ENCODE assay signal across 8 mouse cellular contexts in genomic region chr4:101507571-101508422, GRCm38 (mm10). TPM values are rescaled to one million over a fixed set of nuclear protein-coding genes. Genes with fewer than 3 reads are reported as not detected.
A peak's percentile ranks its signal among the peaks of the same experiment; 100 is the strongest.
DNase-seq lines count a peak whose midpoint lies in the region; ATAC-seq and TF ChIP-seq lines count a peak whose summit lies in the region.

No protein-coding gene starts in this region.

- peak overlapping the region; percentile 20; the same call in 1 of the 2 replicates for H3K9ac ChIP-seq in ES-Bruce4 (ENCODE audit: low read depth, poor library complexity, severe bottlenecking)
- peak overlapping the region; percentile 48 for H3K9ac ChIP-seq in forebrain, embryonic 12.5 days
- H3K9ac ChIP-seq in liver, embryonic 16.5 days (ENCODE audit: low read depth, low read length) = no peak overlapping the region
- H3K9ac ChIP-seq in neural tube, embryonic 15.5 days (replicated peaks) = peak overlapping the region; percentile 55

- H3K4me1 ChIP-seq in ES-Bruce4 (ENCODE audit: control insufficient read depth, insufficient read depth, low read length) = peaks cover 3% of the 10 kb centered on the region
- peaks cover 18% of the 10 kb centered on the region for H3K4me1 ChIP-seq in forebrain, embryonic 12.5 days
- H3K4me1 ChIP-seq in hindbrain, embryonic 10.5 days (replicated peaks) = peaks cover 25% of the 10 kb centered on the region
- H3K4me1 ChIP-seq in liver, embryonic 16.5 days (ENCODE audit: control insufficient read depth, low read depth, low read length) = no peaks in the 10 kb centered on the region
- H3K4me1 ChIP-seq in neural tube, embryonic 15.5 days = peaks cover 23% of the 10 kb centered on the region

- no peaks in the 10 kb centered on the region for H3K27me3 ChIP-seq in ES-Bruce4 (ENCODE audit: control insufficient read depth, insufficient read depth, low read length, poor library complexity, severe bottlenecking)
- H3K27me3 ChIP-seq in forebrain, embryonic 12.5 days = peaks cover 26% of the 10 kb centered on the region
- peaks cover 23% of the 10 kb centered on the region for H3K27me3 ChIP-seq in hindbrain, embryonic 10.5 days (ENCODE audit: insufficient read depth, poor library complexity, severe bottlenecking)
- H3K27me3 ChIP-seq in liver, embryonic 16.5 days (ENCODE audit: control insufficient read depth, insufficient read depth, low read depth, low read length) = peaks cover 13% of the 10 kb centered on the region
- no peaks in the 10 kb centered on the region for H3K27me3 ChIP-seq in neural tube, embryonic 15.5 days (replicated peaks)

- no peaks in the 10 kb centered on the region for H3K36me3 ChIP-seq in ES-Bruce4 (ENCODE audit: control insufficient read depth, insufficient read depth, low read length, poor library complexity, severe bottlenecking)
- no peaks in the 10 kb centered on the region for H3K36me3 ChIP-seq in forebrain, embryonic 12.5 days (replicated peaks)
- no peaks in the 10 kb centered on the region for H3K36me3 ChIP-seq in hindbrain, embryonic 10.5 days
- no peaks in the 10 kb centered on the region for H3K36me3 ChIP-seq in liver, embryonic 16.5 days (ENCODE audit: control insufficient read depth, insufficient read depth)
- no peaks in the 10 kb centered on the region for H3K36me3 ChIP-seq in neural tube, embryonic 15.5 days

- ATAC-seq in cerebellum, adult (ENCODE audit: insufficient number of reproducible peaks, low FRiP score, low TSS enrichment) = peak; percentile 68
- ATAC-seq in forebrain, embryonic 12.5 days (ENCODE audit: low FRiP score) = peak; percentile 37; the same call in 1 of the 2 replicates
- no peak for ATAC-seq in liver, embryonic 16.5 days (ENCODE audit: low read depth)
- ATAC-seq in neural tube, embryonic 15.5 days (ENCODE audit: low FRiP score) = peak; percentile 75
- ATAC-seq in activated CD4-positive, CD25-positive, alpha-beta regulatory T cell, adult 4 months = no peak

- TF ChIP-seq POLR2A in ES-Bruce4 (IDR thresholded peaks at IDR 0.05; ENCODE audit: insufficient read depth, low read length) = peak; percentile 24

- H3K4me3 ChIP-seq in ES-Bruce4 (ENCODE audit: low read depth, low read length) = peak overlapping the region; percentile 70
- peak overlapping the region; percentile 50 for H3K4me3 ChIP-seq in forebrain, embryonic 12.5 days (replicated peaks)
- H3K4me3 ChIP-seq in hindbrain, embryonic 10.5 days = peak overlapping the region; percentile 57
- H3K4me3 ChIP-seq in layer of hippocampus, adult 2 months = peak overlapping the region; percentile 82
- H3K4me3 ChIP-seq in liver, embryonic 16.5 days (ENCODE audit: low read depth, low read length) = peak overlapping the region; percentile 46
- H3K4me3 ChIP-seq in neural tube, embryonic 15.5 days (replicated peaks) = peak overlapping the region; percentile 59

- H3K27ac ChIP-seq in ES-Bruce4 (ENCODE audit: insufficient read depth, low read length) = peak overlapping the region; percentile 71
- no peak overlapping the region for H3K27ac ChIP-seq in forebrain, embryonic 12.5 days
- no peak overlapping the region for H3K27ac ChIP-seq in hindbrain, embryonic 10.5 days
- peak overlapping the region; percentile 90 for H3K27ac ChIP-seq in layer of hippocampus, adult 2 months
- H3K27ac ChIP-seq in liver, embryonic 16.5 days (ENCODE audit: low read length) = no peak overlapping the region
- peak overlapping the region; percentile 85 for H3K27ac ChIP-seq in neural tube, embryonic 15.5 days (replicated peaks)

- DNase-seq in hindbrain, embryonic 10.5 days (ENCODE audit: low spot score) = peak; percentile 70
- peak; percentile 72 to 82 for DNase-seq in layer of hippocampus, adult 2 months (ENCODE audit: low spot score in 2 of 2)

- no peak for TF ChIP-seq CTCF in ES-Bruce4 (IDR thresholded peaks at IDR 0.05; ENCODE audit: low read depth, low read length)
- TF ChIP-seq CTCF in layer of hippocampus, adult 2 months (conservative IDR thresholded peaks at IDR 0.05) = no peak

- WGBS in forebrain, embryonic 12.5 days = 8% methylated on average over 24 of the region's 24 CpGs
- WGBS in hindbrain, embryonic 10.5 days = 11% methylated on average over 24 of the region's 24 CpGs
- 9% methylated on average over 24 of the region's 24 CpGs for WGBS in liver, embryonic 16.5 days (ENCODE audit: insufficient replicate concordance)
- 10% methylated on average over 24 of the region's 24 CpGs for WGBS in neural tube, embryonic 15.5 days

- no peaks in the 10 kb centered on the region for H3K9me3 ChIP-seq in ES-Bruce4 (replicated peaks; ENCODE audit: control insufficient read depth, insufficient read depth, low read length, poor library complexity, severe bottlenecking)
- no peaks in the 10 kb centered on the region for H3K9me3 ChIP-seq in forebrain, embryonic 12.5 days
- no peaks in the 10 kb centered on the region for H3K9me3 ChIP-seq in hindbrain, embryonic 10.5 days
- no peaks in the 10 kb centered on the region for H3K9me3 ChIP-seq in liver, embryonic 16.5 days (replicated peaks; ENCODE audit: control insufficient read depth, low read length)
- no peaks in the 10 kb centered on the region for H3K9me3 ChIP-seq in neural tube, embryonic 15.5 days (replicated peaks)

- peak; percentile 80; the same call in 1 of the 2 replicates for TF ChIP-seq EP300 in ES-Bruce4 (IDR thresholded peaks at IDR 0.05; ENCODE audit: insufficient read depth, low read depth, low read length)

- H3K4me2 ChIP-seq in forebrain, embryonic 12.5 days = peak overlapping the region; percentile 89
- H3K4me2 ChIP-seq in liver, embryonic 16.5 days (ENCODE audit: low read depth, low read length) = peak overlapping the region; percentile 44
- H3K4me2 ChIP-seq in neural tube, embryonic 15.5 days = peak overlapping the region; percentile 92

RNA-seq across cellular contexts. Expression of gene Dnajc6, which starts 11.3 kb away (rescaled TPM):
- 11.3 and 15.5 TPM in 2 replicates for polyA plus RNA-seq in ES-Bruce4 (2011; ENCODE audit: insufficient read depth, insufficient read length, low read depth, missing spikeins)
- 8.7 and 11.0 TPM in 2 replicates for polyA plus RNA-seq in forebrain, embryonic 12.5 days (2016; fragmentation: Nextera tagmentation; extraction: Ambion mirVana)
- 1.6 and 3.7 TPM in 2 replicates for polyA plus RNA-seq in hindbrain, embryonic 10.5 days (2016; fragmentation: Nextera tagmentation; extraction: Ambion mirVana)
- total RNA-seq in layer of hippocampus, adult 2 months (2021) = 100 to 1,000 TPM; 291 to 316 TPM
- 0.13 and 0.26 TPM in 2 replicates for polyA plus RNA-seq in liver, embryonic 16.5 days (2015; fragmentation: Nextera tagmentation; extraction: Ambion mirVana)
- 51.7 and 57.4 TPM in 2 replicates for polyA plus RNA-seq in neural tube, embryonic 15.5 days (2015; fragmentation: Nextera tagmentation; extraction: Ambion mirVana)
- 1 to 10 TPM; 1.8 to 1.9 TPM for polyA plus RNA-seq in activated CD4-positive, CD25-positive, alpha-beta regulatory T cell, adult 4 months (2017; shearing (Covaris generic))

Comparison
In these comparisons a context has a peak if more than half of its experiments do, and no peak if none do; other contexts are left out.
1. H3K27ac ChIP-seq: peak in ES-Bruce4 (single experiment), layer of hippocampus, adult 2 months (single experiment) and neural tube, embryonic 15.5 days (single experiment); none in forebrain, embryonic 12.5 days (single experiment), hindbrain, embryonic 10.5 days (single experiment) and liver, embryonic 16.5 days (single experiment).
2. ATAC-seq: peak in cerebellum, adult (single experiment), forebrain, embryonic 12.5 days (single experiment) and neural tube, embryonic 15.5 days (single experiment); none in liver, embryonic 16.5 days (single experiment) and activated CD4-positive, CD25-positive, alpha-beta regulatory T cell, adult 4 months (single experiment).
3. Peak in every context shown above with its lines, with median percentiles within 50 percentile points of each other: H3K4me3 ChIP-seq and H3K4me2 ChIP-seq.